Mouse (Mus musculus) liver, adult 10 weeks (tissue): ENCODE data around the gene Hist1h4n. TPM values are rescaled to one million over a fixed set of nuclear protein-coding genes. Genes with fewer than 3 reads are reported as not detected.

Experiments
- polyA plus RNA-seq: library from polyadenylated mRNA; stranded (reverse); fragments of 350-450 nt; fragmentation: Illumina TruSeq; extraction: RNeasy Lipid Tissue Mini Kit (QIAGEN cat#74804); gene quantifications from one replicate; pipeline ENCODE4 v1.2.3, GENCODE M21; 2014; ENCODE audit warnings: low read depth, low replicate concordance

Hist1h4n gene
- polyA plus RNA-seq = not detected

GRCm38 (mm10) chr13:21831418-21832394, at the start of gene Hist1h4n:
TSS of gene Hist1h4n (minus strand) at chr13:21832196.

GRCm38 (mm10) chr13:21833461-21833860, 1.5 kb upstream of the Hist1h4n start, which contains the start of the genes Hist1h2ap and Hist1h2br:
TSS of gene Hist1h2ap (minus strand) at chr13:21833507.
TSS of gene Hist1h2br (plus strand) at chr13:21833743.

GRCm38 (mm10) chr13:21811539-21811938, 20.5 kb downstream of the Hist1h4n start, which contains the start of gene Hist1h4m:
TSS of gene Hist1h4m (plus strand) at chr13:21811746.

GRCm38 (mm10) chr13:21810073-21810472, 21.9 kb downstream of the Hist1h4n start, which contains the start of the genes Hist1h2bq and Hist1h2ao:
TSS of gene Hist1h2bq (minus strand) at chr13:21810197.
TSS of gene Hist1h2ao (plus strand) at chr13:21810465.

GRCm38 (mm10) chr13:21786899-21787629, 44.9 kb downstream of the Hist1h4n start, which contains the start of the genes Hist1h2an and Hist1h2bp:
TSS of gene Hist1h2an (minus strand) at chr13:21787218.
TSS of gene Hist1h2bp (plus strand) at chr13:21787461.

GRCm38 (mm10) chr13:21783255-21783617, 48.8 kb downstream of the Hist1h4n start, which contains the start of gene Hist1h3i:
TSS of gene Hist1h3i (minus strand) at chr13:21783370.

Other genes starting within 250 kb of the Hist1h4n start
- gene Olfr1362, start 218.2 kb downstream of the Hist1h4n start, polyA plus RNA-seq = not detected
- gene Olfr11, start 189.7 kb downstream of the Hist1h4n start, polyA plus RNA-seq = not detected
- not detected for gene Olfr1361, start 168.8 kb downstream of the Hist1h4n start, polyA plus RNA-seq
- not detected for gene Olfr1360, start 154.8 kb downstream of the Hist1h4n start, polyA plus RNA-seq
- not detected for gene Olfr1359, start 134.1 kb downstream of the Hist1h4n start, polyA plus RNA-seq
- not detected for gene Hist1h2bl, start 116.1 kb downstream of the Hist1h4n start, polyA plus RNA-seq
- gene Hist1h2ai, start 115.8 kb downstream of the Hist1h4n start, polyA plus RNA-seq = not detected
- gene Hist1h3h, start 114.5 kb downstream of the Hist1h4n start, polyA plus RNA-seq = not detected
- gene Hist1h2bm, start 110.2 kb downstream of the Hist1h4n start, polyA plus RNA-seq = not detected
- 0.58 TPM for gene Hist1h4j, start 97.1 kb downstream of the Hist1h4n start, polyA plus RNA-seq
- gene Hist1h4k, start 81.7 kb downstream of the Hist1h4n start, polyA plus RNA-seq = not detected
- not detected for gene Hist1h2ak, start 78.4 kb downstream of the Hist1h4n start, polyA plus RNA-seq
- gene Hist1h2bn, start 78.1 kb downstream of the Hist1h4n start, polyA plus RNA-seq = not detected
- not detected for gene Hist1h1b, start 51.6 kb downstream of the Hist1h4n start, polyA plus RNA-seq
- not detected for gene Hist1h3i, start 48.8 kb downstream of the Hist1h4n start, polyA plus RNA-seq
- gene Hist1h2an, start 45.0 kb downstream of the Hist1h4n start, polyA plus RNA-seq = not detected
- gene Hist1h2bp, start 44.7 kb downstream of the Hist1h4n start, polyA plus RNA-seq = not detected
- gene Hist1h2bq, start 22.0 kb downstream of the Hist1h4n start, polyA plus RNA-seq = not detected
- gene Hist1h2ao, start 21.7 kb downstream of the Hist1h4n start, polyA plus RNA-seq = not detected
- not detected for gene Hist1h4m, start 20.4 kb downstream of the Hist1h4n start, polyA plus RNA-seq
- not detected for gene Hist1h2ap, start 1.3 kb upstream of the Hist1h4n start, polyA plus RNA-seq
- gene Hist1h2br, start 1.5 kb upstream of the Hist1h4n start, polyA plus RNA-seq = not detected
- gene Zfp184, start 112.9 kb upstream of the Hist1h4n start, polyA plus RNA-seq = not detected
- not detected for gene Pom121l2, start 149.0 kb upstream of the Hist1h4n start, polyA plus RNA-seq
- 0.42 TPM for gene Prss16, start 177.5 kb upstream of the Hist1h4n start, polyA plus RNA-seq
- not detected for gene Hist1h2ah, start 203.4 kb upstream of the Hist1h4n start, polyA plus RNA-seq
- gene Hist1h2bk, start 203.7 kb upstream of the Hist1h4n start, polyA plus RNA-seq = not detected
- gene Hist1h4i, start 209.2 kb upstream of the Hist1h4n start, polyA plus RNA-seq = 1.7 TPM
- not detected for gene Hist1h2ag, start 210.7 kb upstream of the Hist1h4n start, polyA plus RNA-seq
- gene Hist1h2bj, start 211.0 kb upstream of the Hist1h4n start, polyA plus RNA-seq = not detected